Mouse (Mus musculus) kidney, embryonic 14.5 days (tissue): Measurements from ENCODE around the gene Sept8. TPM values are rescaled to one million over a fixed set of nuclear protein-coding genes. Genes with fewer than 3 reads are reported as not detected.
A peak's percentile ranks its signal among the peaks of the same experiment; 100 is the strongest.

Experiments used
- ATAC-seq: fragments of 200-750 bp; cut with Nextera tagmentation; 2 replicates; pipeline ENCODE4 v1.8.0; 2017; ENCODE audit warnings: moderate number of reproducible peaks, mild to moderate bottlenecking, moderate TSS enrichment, moderate library complexity; ENCODE audit not compliant: low FRiP score, low TSS enrichment
- H3K27ac ChIP-seq: fragments of 300-500 bp; sonication (generic); 2 replicates; pipeline ENCODE4 v1.5.1; 2014; ENCODE audit warnings: low read depth, mild to moderate bottlenecking, low read length, moderate library complexity, mixed read lengths
- H3K27me3 ChIP-seq: fragments of 300-500 bp; sonication (generic); 2 replicates; pipeline ENCODE4 v1.6.1; 2014; ENCODE audit warnings: mild to moderate bottlenecking, low read length; ENCODE audit not compliant: control insufficient read depth, insufficient read depth
- H3K36me3 ChIP-seq: fragments of 300-500 bp; sonication (generic); 2 replicates; pipeline ENCODE4 v1.6.1; 2014; ENCODE audit warnings: low read length, mixed read lengths; ENCODE audit not compliant: control insufficient read depth, insufficient read depth
- H3K4me1 ChIP-seq: fragments of 300-500 bp; sonication (generic); 2 replicates; pipeline ENCODE4 v1.6.1; 2014; ENCODE audit warnings: low read length, mixed read lengths; ENCODE audit not compliant: control insufficient read depth, insufficient read depth
- H3K4me2 ChIP-seq: fragments of 300-500 bp; sonication (generic); replicated peaks from 2 replicates; pipeline ENCODE4 v1.6.1; 2014; ENCODE audit warnings: low read depth, mild to moderate bottlenecking, low read length
- H3K4me3 ChIP-seq: fragments of 300-500 bp; sonication (generic); 2 replicates; pipeline ENCODE4 v1.5.1; 2014; ENCODE audit warnings: mild to moderate bottlenecking, low read length
- H3K9ac ChIP-seq: fragments of 300-500 bp; sonication (generic); 2 replicates; pipeline ENCODE4 v1.6.1; 2014; ENCODE audit warnings: low read depth, mild to moderate bottlenecking, low read length, moderate library complexity
- H3K9me3 ChIP-seq: fragments of 300-500 bp; sonication (generic); 2 replicates; pipeline ENCODE4 v1.6.1; 2016; ENCODE audit warnings: low read length; ENCODE audit not compliant: control insufficient read depth
- WGBS: fragments of 180-500 bp; shearing (Covaris S2); extraction: QIAGEN DNeasy Blood & Tissue Kit; methylation state at CpG from one replicate; pipeline ENCODE4 v1.1.7; 2014; 5-methylcytosine and 5-hydroxymethylcytosine counted together
- polyA plus RNA-seq: library from polyadenylated mRNA; unstranded; fragments of >200 nt; fragmentation: Nextera tagmentation; extraction: Ambion mirVana; gene quantifications from 2 replicates; pipeline ENCODE4 v1.2.1, GENCODE M21; 2014

Sept8 gene
- polyA plus RNA-seq, 1 experiment from 2014 or later: 21.3 TPM

- peaks cover 9% of the 10 kb centered on the region; the same call in 1 of the 2 replicates for H3K4me1 ChIP-seq
- H3K4me2 ChIP-seq: peak overlapping the region; percentile 67
- peak overlapping the region; percentile 42 for H3K4me3 ChIP-seq
- no peak overlapping the region for H3K27ac ChIP-seq
- peak; percentile 37; the same call in 1 of the 2 replicates for ATAC-seq
- peak overlapping the region; percentile 50 for H3K9ac ChIP-seq
- whole genome bisulfite sequencing: 2% methylated on average over 43 of the region's 62 CpGs
- H3K27me3 ChIP-seq: peaks cover 47% of the 10 kb centered on the region
- peaks cover 5% of the 10 kb centered on the region; the same call in 1 of the 2 replicates for H3K9me3 ChIP-seq
- no peaks in the 10 kb centered on the region for H3K36me3 ChIP-seq
These were observed 39.8 kb upstream of the Sept8 start for GRCm38 (mm10) chr11:53479171-53479782.

GRCm38 (mm10) chr11:53479783-53480301 is 39.2 kb upstream of the Sept8 start, which contains the start of the genes Gm9945 and Sowaha:
Gene Gm9945, plus strand, starts transcription at chr11:53480166.
Gene Sowaha, minus strand, starts transcription at chr11:53480274.
- peak within 1 kb of the TSS; percentile 50 for H3K9ac ChIP-seq
- peak within 1 kb of the TSS; percentile 67 for H3K4me2 ChIP-seq
- peaks cover 47% of the 10 kb centered on the region for H3K27me3 ChIP-seq
- H3K4me1 ChIP-seq: peaks cover 9% of the 10 kb centered on the region; the same call in 1 of the 2 replicates
- 2% methylated on average over 40 of the region's 40 CpGs for WGBS
- peak within 1 kb of the TSS; percentile 42 for H3K4me3 ChIP-seq
- peak; percentile 66 for ATAC-seq
- no peak within 1 kb of the TSS for H3K27ac ChIP-seq
- peaks cover 5% of the 10 kb centered on the region; the same call in 1 of the 2 replicates for H3K9me3 ChIP-seq
- H3K36me3 ChIP-seq: no peaks in the 10 kb centered on the region

- Histone ChIP-seq H3K27ac (no peak overlapping the region), H3K9me3 (peaks cover 5% of the 10 kb centered on the region; the same call in 1 of the 2 replicates), H3K4me1 (peaks cover 9% of the 10 kb centered on the region; the same call in 1 of the 2 replicates), H3K27me3 (peaks cover 47% of the 10 kb centered on the region), H3K4me2 (no peak overlapping the region), H3K4me3 (no peak overlapping the region), H3K9ac (no peak overlapping the region), H3K36me3 (no peaks in the 10 kb centered on the region)
- no peak for ATAC-seq
- 78% methylated on average over 4 of the region's 4 CpGs for WGBS
These were observed 37.8 kb upstream of the Sept8 start for GRCm38 (mm10) chr11:53481088-53481730.

GRCm38 (mm10) chr11:53483159-53483891 is 35.7 kb upstream of the Sept8 start:
- Histone ChIP-seq H3K27ac (no peak overlapping the region), H3K4me3 (no peak overlapping the region), H3K36me3 (no peaks in the 10 kb centered on the region), H3K4me1 (peaks cover 17% of the 10 kb centered on the region; the same call in 1 of the 2 replicates), H3K27me3 (peaks cover 43% of the 10 kb centered on the region), H3K9ac (no peak overlapping the region), H3K9me3 (peaks cover 5% of the 10 kb centered on the region; the same call in 1 of the 2 replicates), H3K4me2 (no peak overlapping the region)
- ATAC-seq: no peak
- WGBS: 72% methylated on average over 9 of the region's 9 CpGs

- no peak overlapping the region for H3K27ac ChIP-seq
- no peaks in the 10 kb centered on the region; the same call in 1 of the 2 replicates for H3K9me3 ChIP-seq
- ATAC-seq: no peak
- peaks cover 8% of the 10 kb centered on the region; the same call in 1 of the 2 replicates for H3K4me1 ChIP-seq
- no peak overlapping the region for H3K9ac ChIP-seq
- H3K4me2 ChIP-seq: no peak overlapping the region
- 46% methylated on average over 3 of the region's 3 CpGs for WGBS
- H3K4me3 ChIP-seq: no peak overlapping the region
- H3K27me3 ChIP-seq: peaks cover 20% of the 10 kb centered on the region; the same call in 1 of the 2 replicates
- H3K36me3 ChIP-seq: no peaks in the 10 kb centered on the region
These were observed 33.3 kb upstream of the Sept8 start for GRCm38 (mm10) chr11:53485719-53486118.

- Histone ChIP-seq H3K27me3 (peaks cover 14% of the 10 kb centered on the region; the same call in 1 of the 2 replicates), H3K27ac (no peak overlapping the region), H3K4me3 (no peak overlapping the region), H3K9ac (no peak overlapping the region), H3K9me3 (no peaks in the 10 kb centered on the region; the same call in 1 of the 2 replicates), H3K4me2 (peak overlapping the region; percentile 48; the same call in 1 of the 2 replicates), H3K36me3 (no peaks in the 10 kb centered on the region), H3K4me1 (peaks cover 8% of the 10 kb centered on the region; the same call in 1 of the 2 replicates)
- no peak for ATAC-seq
- WGBS: 56% methylated on average over 3 of the region's 3 CpGs
These were observed 32.7 kb upstream of the Sept8 start for GRCm38 (mm10) chr11:53486351-53486750.

GRCm38 (mm10) chr11:53486822-53487594 is 32.0 kb upstream of the Sept8 start:
- 7% methylated on average over 27 of the region's 27 CpGs for WGBS
- Histone ChIP-seq H3K4me2 (peak overlapping the region; percentile 48), H3K4me3 (peak overlapping the region; percentile 25), H3K9ac (peak overlapping the region; percentile 20; the same call in 1 of the 2 replicates), H3K27me3 (peaks cover 11% of the 10 kb centered on the region; the same call in 1 of the 2 replicates), H3K4me1 (peaks cover 10% of the 10 kb centered on the region; the same call in 1 of the 2 replicates), H3K27ac (no peak overlapping the region), H3K36me3 (no peaks in the 10 kb centered on the region), H3K9me3 (no peaks in the 10 kb centered on the region; the same call in 1 of the 2 replicates)
- peak; percentile 86 for ATAC-seq

- Histone ChIP-seq H3K9ac (no peak overlapping the region), H3K9me3 (no peaks in the 10 kb centered on the region; the same call in 1 of the 2 replicates), H3K4me3 (no peak overlapping the region), H3K36me3 (no peaks in the 10 kb centered on the region), H3K27ac (no peak overlapping the region), H3K27me3 (peaks cover 11% of the 10 kb centered on the region; the same call in 1 of the 2 replicates), H3K4me1 (peaks cover 12% of the 10 kb centered on the region; the same call in 1 of the 2 replicates), H3K4me2 (no peak overlapping the region)
- ATAC-seq: no peak
- WGBS: 98% methylated on average over 5 of the region's 5 CpGs
These were observed 30.1 kb upstream of the Sept8 start for GRCm38 (mm10) chr11:53489007-53489406.
